Mouse (Mus musculus) erythroblast, embryonic 14.5 days (primary cell): ENCODE measurements around the gene Gabpa.

Source experiments
- GATA1 ChIP-seq: IDR thresholded peaks from 2 replicates; pipeline ENCODE4 v1.6.1; 2012; ENCODE audit warnings: low read length, inconsistent platforms, mixed read lengths
- TAL1 ChIP-seq: IDR thresholded peaks from 3 replicates; pipeline ENCODE4 v1.6.1; 2012; ENCODE audit warnings: low read length, inconsistent platforms, mixed read lengths

GRCm38 (mm10) chr16:84807874-84808273, 26.9 kb upstream of the Gabpa start:
- no peak for TF ChIP-seq GATA1
- no peak for TF ChIP-seq TAL1
